Mouse (Mus musculus) retina, postnatal 1 day (tissue): ENCODE results near the gene D10Jhu81e.
A peak's percentile ranks its signal among the peaks of the same experiment; 100 is the strongest.

Experiments used
- DNase-seq: peaks from one replicate; pipeline ENCODE4 v3.0.0-alpha.2; 2012

Gene D10Jhu81e

GRCm38 (mm10) chr10:78162646-78163045, 6.9 kb downstream of the D10Jhu81e start:
- DNase-seq, result no peak

- no peak for DNase-seq
Measured at GRCm38 (mm10) chr10:78161096-78161495, 8.5 kb downstream of the D10Jhu81e start.

GRCm38 (mm10) chr10:78160369-78161095, 9.1 kb downstream of the D10Jhu81e start:
- no peak for DNase-seq

- peak; percentile 87 for DNase-seq
Measured at GRCm38 (mm10) chr10:78159906-78160305, 9.7 kb downstream of the D10Jhu81e start.

- DNase-seq, result peak; percentile 49
Measured at GRCm38 (mm10) chr10:78159252-78159878, 10.2 kb downstream of the D10Jhu81e start.

- no peak for DNase-seq
Measured at GRCm38 (mm10) chr10:78158041-78158440, 11.5 kb downstream of the D10Jhu81e start.

- no peak for DNase-seq
Measured at GRCm38 (mm10) chr10:78156926-78157325, 12.7 kb downstream of the D10Jhu81e start.

GRCm38 (mm10) chr10:78148834-78149766, 20.5 kb downstream of the D10Jhu81e start:
- DNase-seq, result no peak

GRCm38 (mm10) chr10:78147908-78148441, 21.6 kb downstream of the D10Jhu81e start:
- no peak for DNase-seq

- no peak for DNase-seq
Measured at GRCm38 (mm10) chr10:78143727-78144505, 25.7 kb downstream of the D10Jhu81e start.

GRCm38 (mm10) chr10:78140843-78141242, 28.7 kb downstream of the D10Jhu81e start:
- DNase-seq, result no peak

GRCm38 (mm10) chr10:78140251-78140600, 29.4 kb downstream of the D10Jhu81e start:
- DNase-seq, result no peak

- DNase-seq, result no peak
Measured at GRCm38 (mm10) chr10:78139572-78140250, 29.9 kb downstream of the D10Jhu81e start.

- DNase-seq, result peak; percentile 28
Measured at GRCm38 (mm10) chr10:78138812-78139523, 30.6 kb downstream of the D10Jhu81e start.

- DNase-seq, result no peak
Measured at GRCm38 (mm10) chr10:78137191-78137590, 32.4 kb downstream of the D10Jhu81e start.

- no peak for DNase-seq
Measured at GRCm38 (mm10) chr10:78135947-78136346, 33.6 kb downstream of the D10Jhu81e start.

- DNase-seq, result peak; percentile 79
Measured at GRCm38 (mm10) chr10:78134975-78135798, 34.4 kb downstream of the D10Jhu81e start.

- DNase-seq, result no peak
Measured at GRCm38 (mm10) chr10:78134400-78134799, 35.2 kb downstream of the D10Jhu81e start.

- no peak for DNase-seq
Measured at GRCm38 (mm10) chr10:78129998-78130397, 39.6 kb downstream of the D10Jhu81e start.

GRCm38 (mm10) chr10:78129423-78129822, 40.2 kb downstream of the D10Jhu81e start:
- DNase-seq, result no peak
